ENCODE assay signal across 22 mouse cellular contexts in genomic region chr16:32708457-32709033, GRCm38 (mm10). TPM values are rescaled to one million over a fixed set of nuclear protein-coding genes. Genes with fewer than 3 reads are reported as not detected.
DNase-seq lines count a peak whose midpoint lies in the region; ATAC-seq and TF ChIP-seq lines count a peak whose summit lies in the region.
"Had no signal": no experiment of that assay in that cellular context is flagged by ENCODE, and none has a peak within 500 bp of the region (broad histone marks: within the 10 kb centered on the region; RNA-seq: fewer than 3 reads in every experiment).

No protein-coding gene starts in this region.

- H3K27ac ChIP-seq in heart, embryonic 10.5 days: no peak overlapping the region
- H3K27ac ChIP-seq in heart, embryonic 11.5 days (ENCODE audit: low read depth, low read length): no peak overlapping the region
- peak overlapping the region; percentile 47; the same call in 1 of the 2 replicates for H3K27ac ChIP-seq in kidney, postnatal 0 days
- peak overlapping the region; percentile 67 for H3K27ac ChIP-seq in intestine, embryonic 14.5 days (ENCODE audit: low read depth)
- H3K27ac ChIP-seq in stomach, embryonic 16.5 days (ENCODE audit: low read length): peak overlapping the region; percentile 1; the same call in 1 of the 2 replicates
- H3K27ac ChIP-seq: forebrain, embryonic 15.5 days had no signal

- no peak overlapping the region for H3K9ac ChIP-seq in heart, embryonic 11.5 days (ENCODE audit: low read depth, low read length)
- no peak overlapping the region for H3K9ac ChIP-seq in kidney, postnatal 0 days (ENCODE audit: low read depth, low read length)
- H3K9ac ChIP-seq in intestine, embryonic 14.5 days (ENCODE audit: low read length): no peak overlapping the region
- H3K9ac ChIP-seq in stomach, embryonic 16.5 days (ENCODE audit: low read length): no peak overlapping the region
- H3K9ac ChIP-seq: forebrain, embryonic 15.5 days had no signal

- peaks cover 37% of the 10 kb centered on the region for H3K4me1 ChIP-seq in heart, embryonic 10.5 days
- H3K4me1 ChIP-seq in heart, embryonic 11.5 days (ENCODE audit: control insufficient read depth, insufficient read depth, low read length): peaks cover 12% of the 10 kb centered on the region
- peaks cover 6% of the 10 kb centered on the region for H3K4me1 ChIP-seq in kidney, postnatal 0 days (replicated peaks; ENCODE audit: insufficient read depth, low read length)
- peaks cover 17% of the 10 kb centered on the region for H3K4me1 ChIP-seq in intestine, embryonic 14.5 days (replicated peaks; ENCODE audit: control insufficient read depth, insufficient read depth, low read length)
- 0 out of 2 replicates have a peak, but pooled peaks cover 3% of the 10 kb centered on the region for H3K4me1 ChIP-seq in stomach, embryonic 16.5 days (ENCODE audit: control insufficient read depth, insufficient read depth, low read length)
- H3K4me1 ChIP-seq: forebrain, embryonic 15.5 days had no signal

- intact Hi-C loops in left cerebral cortex, postnatal 25 days (cut with DNase I): no loop called here

- no peak overlapping the region for H3K4me3 ChIP-seq in heart, embryonic 10.5 days
- no peak overlapping the region for H3K4me3 ChIP-seq in heart, embryonic 11.5 days (ENCODE audit: low read depth, low read length)
- H3K4me3 ChIP-seq in kidney, postnatal 0 days (replicated peaks; ENCODE audit: low read depth, low read length): no peak overlapping the region
- no peak overlapping the region for H3K4me3 ChIP-seq in intestine, embryonic 14.5 days (ENCODE audit: low read depth, low read length)
- no peak overlapping the region for H3K4me3 ChIP-seq in stomach, embryonic 16.5 days (replicated peaks; ENCODE audit: low read length)
- H3K4me3 ChIP-seq: erythroblast, embryonic 14.5 days; forebrain, embryonic 15.5 days; megakaryocyte, embryonic 14.5 days had no signal

- WGBS in heart, embryonic 10.5 days: 67% methylated on average over 10 of the region's 10 CpGs
- WGBS in heart, embryonic 11.5 days (ENCODE audit: insufficient replicate concordance): 70% methylated on average over 10 of the region's 10 CpGs
- 48% methylated on average over 10 of the region's 10 CpGs for WGBS in kidney, postnatal 0 days
- 32% methylated on average over 9 of the region's 10 CpGs for WGBS in intestine, embryonic 14.5 days
- WGBS in stomach, embryonic 16.5 days: 62% methylated on average over 10 of the region's 10 CpGs

- peaks cover 4% of the 10 kb centered on the region; the same call in 1 of the 2 replicates for H3K27me3 ChIP-seq in heart, embryonic 10.5 days (ENCODE audit: insufficient read depth, poor library complexity, severe bottlenecking)
- no peaks in the 10 kb centered on the region for H3K27me3 ChIP-seq in heart, embryonic 11.5 days (ENCODE audit: control insufficient read depth, insufficient read depth, low read length)
- H3K27me3 ChIP-seq in kidney, postnatal 0 days (ENCODE audit: insufficient read depth, low read length): no peaks in the 10 kb centered on the region
- H3K27me3 ChIP-seq in intestine, embryonic 14.5 days (replicated peaks; ENCODE audit: control insufficient read depth, insufficient read depth, low read length): no peaks in the 10 kb centered on the region
- no peaks in the 10 kb centered on the region for H3K27me3 ChIP-seq in stomach, embryonic 16.5 days (ENCODE audit: control insufficient read depth, insufficient read depth, low read length)
- H3K27me3 ChIP-seq: CH12.LX; forebrain, embryonic 15.5 days had no signal

- TF ChIP-seq CTCF in kidney, postnatal 0 days (IDR thresholded peaks at IDR 0.05; ENCODE audit: low read depth): no peak

- no peak overlapping the region for H3K4me2 ChIP-seq in heart, embryonic 11.5 days
- H3K4me2 ChIP-seq in kidney, postnatal 0 days (ENCODE audit: low read length): no peak overlapping the region
- H3K4me2 ChIP-seq in intestine, embryonic 14.5 days (ENCODE audit: low read length): peak overlapping the region; percentile 40
- H3K4me2 ChIP-seq in stomach, embryonic 16.5 days (ENCODE audit: low read depth, low read length): peak overlapping the region; percentile 9; the same call in 1 of the 2 replicates
- H3K4me2 ChIP-seq: forebrain, embryonic 15.5 days had no signal

- no peaks in the 10 kb centered on the region for H3K36me3 ChIP-seq in heart, embryonic 10.5 days
- no peaks in the 10 kb centered on the region for H3K36me3 ChIP-seq in heart, embryonic 11.5 days (ENCODE audit: control insufficient read depth, insufficient read depth, low read length)
- H3K36me3 ChIP-seq in kidney, postnatal 0 days (ENCODE audit: insufficient read depth, low read length): no peaks in the 10 kb centered on the region
- no peaks in the 10 kb centered on the region for H3K36me3 ChIP-seq in intestine, embryonic 14.5 days (ENCODE audit: control insufficient read depth, insufficient read depth, low read length)
- no peaks in the 10 kb centered on the region for H3K36me3 ChIP-seq in stomach, embryonic 16.5 days (ENCODE audit: control insufficient read depth, insufficient read depth, low read length)
- H3K36me3 ChIP-seq: forebrain, embryonic 15.5 days had no signal

- peak; percentile 67 for DNase-seq in heart, embryonic 10.5 days (ENCODE audit: low spot score)
- no peak for DNase-seq in kidney, postnatal 0 days (ENCODE audit: low spot score)
- no peak for DNase-seq in kidney, adult 9 months
- DNase-seq in intestine, embryonic 14.5 days (ENCODE audit: low spot score): peak; percentile 64
- DNase-seq in left cerebral cortex, postnatal 25 days (ENCODE audit: low spot score in 2 of 2): no peak
- DNase-seq: adrenal gland, postnatal 36 days; cerebellum, adult 18-20 months; gastrocnemius, postnatal 14 days; left cerebral cortex, postnatal 4 days; liver; right cerebral cortex, postnatal 25 days; thymus, adult 18-20 months; thymus, postnatal 4 days had no signal

- no peaks in the 10 kb centered on the region for H3K9me3 ChIP-seq in heart, embryonic 10.5 days
- no peaks in the 10 kb centered on the region for H3K9me3 ChIP-seq in heart, embryonic 11.5 days (replicated peaks; ENCODE audit: control insufficient read depth, low read length)
- no peaks in the 10 kb centered on the region for H3K9me3 ChIP-seq in kidney, postnatal 0 days (replicated peaks; ENCODE audit: low read length)
- H3K9me3 ChIP-seq in intestine, embryonic 14.5 days (ENCODE audit: control insufficient read depth, low read length): 0 out of 2 replicates have a peak, but pooled peaks cover 4% of the 10 kb centered on the region
- H3K9me3 ChIP-seq in stomach, embryonic 16.5 days (replicated peaks; ENCODE audit: control insufficient read depth, low read length): no peaks in the 10 kb centered on the region
- H3K9me3 ChIP-seq: forebrain, embryonic 15.5 days had no signal

- ATAC-seq in heart, embryonic 11.5 days (replicated peaks; ENCODE audit: insufficient number of reproducible peaks, low FRiP score, low TSS enrichment): no peak
- ATAC-seq in kidney, postnatal 0 days (replicated peaks; ENCODE audit: low FRiP score, low read depth): peak; percentile 29; the same call in 1 of the 2 replicates
- peak; percentile 67 for ATAC-seq in intestine, embryonic 14.5 days (replicated peaks; ENCODE audit: low FRiP score, low TSS enrichment, low read depth)
- no peak; the same call in 1 of the 2 replicates for ATAC-seq in stomach, embryonic 16.5 days (ENCODE audit: insufficient read depth, low FRiP score)
- ATAC-seq: forebrain, embryonic 15.5 days; hindbrain, embryonic 16.5 days had no signal

RNA-seq across cellular contexts. Expression of gene Muc4, which starts 27.1 kb away (rescaled TPM):
- 0.31 and 0.79 TPM in 2 replicates for polyA plus RNA-seq in heart, embryonic 10.5 days (2016; fragmentation: Nextera tagmentation; extraction: Ambion mirVana)
- polyA plus RNA-seq in heart, embryonic 11.5 days (2014; fragmentation: Nextera tagmentation; extraction: Ambion mirVana): 0.13 and 0.44 TPM in 2 replicates
- polyA plus RNA-seq in kidney, postnatal 0 days (2015; fragmentation: Nextera tagmentation; extraction: Ambion mirVana): 0.14 and 0.28 TPM in 2 replicates
- polyA plus RNA-seq in intestine, embryonic 14.5 days (2014; fragmentation: Nextera tagmentation; extraction: Ambion mirVana): 3.5 and 3.7 TPM in 2 replicates
- 5.6 and 6.4 TPM in 2 replicates for polyA plus RNA-seq in stomach, embryonic 16.5 days (2015; fragmentation: Nextera tagmentation; extraction: Ambion mirVana)
- total RNA-seq in left cerebral cortex, postnatal 25 days (2021): not detected
- total RNA-seq: adrenal gland, postnatal 36 days; layer of hippocampus, adult 8-10 months; left cerebral cortex, adult 18-20 months; left cerebral cortex, postnatal 4 days had no signal
- polyA plus RNA-seq: erythroblast, embryonic 14.5 days; forebrain, embryonic 15.5 days; hindbrain, embryonic 16.5 days had no signal

Comparison
In these comparisons a context has a peak if more than half of its experiments do, and no peak if none do; other contexts are left out.
1. DNase-seq: peak in heart, embryonic 10.5 days (single experiment) and intestine, embryonic 14.5 days (single experiment); none in kidney, postnatal 0 days (single experiment), kidney, adult 9 months (single experiment) and left cerebral cortex, postnatal 25 days (0 of 2).
2. H3K27ac ChIP-seq: peak in kidney, postnatal 0 days (single experiment), intestine, embryonic 14.5 days (single experiment) and stomach, embryonic 16.5 days (single experiment); none in heart, embryonic 10.5 days (single experiment) and heart, embryonic 11.5 days (single experiment).
3. ATAC-seq: peak in kidney, postnatal 0 days (single experiment) and intestine, embryonic 14.5 days (single experiment); none in heart, embryonic 11.5 days (single experiment) and stomach, embryonic 16.5 days (single experiment).
4. H3K4me2 ChIP-seq: peak in intestine, embryonic 14.5 days (single experiment) and stomach, embryonic 16.5 days (single experiment); none in heart, embryonic 11.5 days (single experiment) and kidney, postnatal 0 days (single experiment).